Mouse (Mus musculus) frontal cortex, postnatal 14 days (tissue): ENCODE measurements around the gene Traip.
A peak's percentile ranks its signal among the peaks of the same experiment; 100 is the strongest.

Experiments used
- DNase-seq, 2 experiments: peaks; one replicate each; pipeline ENCODE4 v3.0.0; 2022; ENCODE audit warnings: low spot score in 2 of 2

Gene Traip

DNA sequence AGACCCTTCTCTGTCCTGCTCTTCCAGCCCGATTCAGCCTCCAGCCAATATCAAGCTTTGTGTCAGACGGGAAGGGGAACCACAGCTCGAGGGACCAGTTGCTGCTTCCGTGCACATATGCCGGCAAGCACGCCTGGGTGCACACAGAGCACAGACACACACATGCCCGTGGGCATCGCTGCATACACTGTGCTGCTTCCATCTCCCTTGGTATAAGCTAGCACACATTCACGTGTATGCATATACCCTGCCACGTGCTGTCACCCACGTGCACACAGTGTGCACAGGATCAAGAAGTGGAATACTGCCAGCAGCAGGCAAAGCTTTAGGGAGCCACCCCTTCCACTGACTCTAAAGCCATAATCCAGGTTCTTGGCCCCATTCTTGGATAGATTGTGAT is 15.8 kb upstream of the Traip start:
- peak in 1 of 2 experiments; percentile 35 for DNase-seq

DNA sequence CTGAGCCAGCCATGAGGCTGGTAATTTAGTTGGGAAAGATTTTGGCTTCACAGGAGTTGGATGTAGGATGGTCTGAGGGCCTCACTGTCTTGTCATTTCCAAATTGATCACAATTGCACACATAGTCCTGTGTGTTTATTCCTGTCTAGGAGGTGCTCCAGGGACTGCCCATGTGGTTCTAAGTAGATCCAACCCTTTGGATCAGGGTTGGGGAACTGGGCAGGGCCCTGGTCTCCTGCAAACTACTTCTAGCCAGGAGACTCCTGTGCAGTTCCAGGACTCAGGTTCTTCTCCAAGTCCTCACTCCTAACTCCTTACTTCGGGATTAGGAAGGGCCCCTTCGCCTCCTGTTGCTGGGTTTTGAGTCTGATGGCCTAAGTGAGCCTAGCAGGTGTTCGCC is 14.6 kb upstream of the Traip start, which contains the start of gene Camkv:
TSS of gene Camkv (plus strand) at position 301 of the 400 bp plus-strand sequence.
- DNase-seq: no peak

DNA sequence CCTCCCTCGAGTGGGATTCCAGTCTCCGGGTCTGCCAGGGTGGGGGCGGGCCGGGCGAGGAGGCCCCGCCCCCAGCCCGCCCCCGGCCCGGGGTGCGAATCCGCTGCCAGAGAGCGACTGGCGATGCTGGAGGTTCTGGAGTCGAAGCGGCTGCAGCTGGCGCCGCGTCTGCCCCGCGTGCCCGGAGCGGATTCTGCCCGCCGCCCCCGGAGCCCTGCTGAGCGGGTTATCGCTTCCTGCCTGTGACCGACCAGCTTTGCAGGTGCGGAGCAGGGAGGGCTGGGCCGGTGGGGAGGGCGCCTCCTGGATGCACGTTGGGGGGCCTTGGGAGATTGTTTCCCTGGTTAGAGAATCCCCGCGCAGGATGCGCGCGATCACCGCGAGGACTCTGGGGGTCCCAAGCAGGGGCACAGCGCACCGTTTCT is 14.1 kb upstream of the Traip start:
- DNase-seq: no peak

DNA sequence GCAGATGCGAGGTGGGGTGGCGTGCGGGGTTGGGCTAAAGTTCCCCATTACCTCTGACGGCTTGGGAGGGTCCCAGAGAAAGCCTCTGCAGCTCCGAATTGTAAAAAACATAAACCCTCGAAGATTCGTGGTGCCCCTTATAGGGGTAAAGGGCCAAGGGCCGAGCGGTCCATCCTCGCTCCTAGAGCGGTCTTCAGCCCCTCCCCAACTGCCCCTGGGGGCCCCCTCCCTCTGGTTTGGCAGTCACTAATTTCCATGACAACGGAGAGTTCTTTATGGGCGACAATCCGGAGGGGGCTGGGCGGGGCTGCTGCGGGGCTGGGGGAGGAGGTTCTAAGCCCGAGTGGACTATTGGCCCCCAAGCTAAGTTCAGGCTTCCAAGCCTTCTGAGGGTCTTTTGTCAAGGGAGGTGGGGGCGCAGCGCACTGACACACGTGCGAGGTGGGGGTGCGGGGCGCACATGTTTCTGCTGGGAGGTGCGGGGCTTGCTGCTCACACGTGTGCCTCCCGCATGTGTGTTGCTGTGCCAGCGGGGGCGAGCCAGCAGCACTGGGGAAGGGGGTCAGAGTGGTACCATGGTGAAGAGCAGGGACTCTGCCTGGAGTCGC is 13.6 kb upstream of the Traip start:
- peak; percentile 48 to 61 for DNase-seq

DNA sequence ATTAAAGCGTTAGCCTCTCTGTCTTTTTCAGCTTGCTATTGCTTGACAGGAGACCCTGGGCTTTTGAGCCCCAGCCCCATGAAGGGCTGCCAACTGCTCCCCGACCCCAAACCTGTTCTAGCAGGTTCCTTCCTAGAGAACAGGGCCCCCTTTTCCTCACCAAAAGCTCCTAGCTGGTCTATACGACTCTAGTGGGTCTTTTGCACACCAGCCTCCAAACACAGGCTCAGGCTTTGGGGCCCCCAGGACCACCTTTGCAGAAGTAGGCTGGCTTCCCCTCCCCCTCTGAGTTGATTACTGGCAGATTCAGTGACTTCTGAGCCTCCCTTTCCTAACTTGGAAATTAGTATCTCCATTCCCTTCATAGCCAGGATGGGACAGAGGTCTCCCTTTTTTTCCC is 13.1 kb upstream of the Traip start:
- DNase-seq: no peak

DNA sequence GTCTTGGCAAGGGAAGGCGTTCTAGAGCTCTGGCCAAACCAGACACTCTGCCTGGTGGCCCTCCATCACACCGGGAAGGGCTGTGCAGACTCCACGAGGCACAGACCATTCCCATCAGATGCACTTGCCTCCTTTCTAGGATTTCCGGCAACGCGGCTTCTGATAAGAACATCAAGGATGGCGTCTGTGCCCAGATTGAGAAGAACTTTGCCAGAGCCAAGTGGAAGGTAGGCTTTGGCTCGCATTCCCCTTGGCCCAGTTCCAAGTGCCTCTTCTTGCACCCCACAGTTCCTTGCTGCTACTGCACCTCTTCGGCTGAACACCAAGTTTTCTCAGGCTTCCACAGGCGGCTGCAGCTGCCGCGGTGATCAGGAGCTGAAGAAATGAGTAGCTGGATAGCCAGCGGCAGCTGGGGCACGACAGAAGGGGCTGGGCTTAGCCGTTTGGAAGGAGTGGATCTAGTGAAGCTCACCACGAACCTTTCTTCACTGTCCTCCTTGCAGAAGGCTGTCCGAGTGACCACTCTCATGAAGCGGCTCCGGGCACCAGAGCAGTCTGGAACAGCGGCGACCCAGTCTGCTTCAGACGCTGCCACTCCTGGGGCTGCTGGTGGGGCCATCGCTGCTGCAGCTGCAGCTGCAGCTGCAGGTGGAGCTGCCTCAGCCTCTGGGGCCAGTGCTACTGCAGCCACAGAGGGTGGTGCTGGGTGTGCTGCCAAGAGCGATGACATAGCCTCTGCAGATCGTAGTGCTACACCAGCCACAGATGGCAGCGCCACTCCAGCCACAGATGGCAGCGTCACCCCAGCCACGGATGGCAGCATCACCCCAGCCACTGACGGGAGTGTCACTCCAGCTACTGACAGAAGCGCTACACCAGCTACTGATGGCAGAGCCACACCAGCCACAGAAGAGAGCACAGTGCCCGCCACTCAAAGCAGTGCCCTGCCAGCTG is 2.4 kb upstream of the Traip start:
- DNase-seq: no peak

DNA sequence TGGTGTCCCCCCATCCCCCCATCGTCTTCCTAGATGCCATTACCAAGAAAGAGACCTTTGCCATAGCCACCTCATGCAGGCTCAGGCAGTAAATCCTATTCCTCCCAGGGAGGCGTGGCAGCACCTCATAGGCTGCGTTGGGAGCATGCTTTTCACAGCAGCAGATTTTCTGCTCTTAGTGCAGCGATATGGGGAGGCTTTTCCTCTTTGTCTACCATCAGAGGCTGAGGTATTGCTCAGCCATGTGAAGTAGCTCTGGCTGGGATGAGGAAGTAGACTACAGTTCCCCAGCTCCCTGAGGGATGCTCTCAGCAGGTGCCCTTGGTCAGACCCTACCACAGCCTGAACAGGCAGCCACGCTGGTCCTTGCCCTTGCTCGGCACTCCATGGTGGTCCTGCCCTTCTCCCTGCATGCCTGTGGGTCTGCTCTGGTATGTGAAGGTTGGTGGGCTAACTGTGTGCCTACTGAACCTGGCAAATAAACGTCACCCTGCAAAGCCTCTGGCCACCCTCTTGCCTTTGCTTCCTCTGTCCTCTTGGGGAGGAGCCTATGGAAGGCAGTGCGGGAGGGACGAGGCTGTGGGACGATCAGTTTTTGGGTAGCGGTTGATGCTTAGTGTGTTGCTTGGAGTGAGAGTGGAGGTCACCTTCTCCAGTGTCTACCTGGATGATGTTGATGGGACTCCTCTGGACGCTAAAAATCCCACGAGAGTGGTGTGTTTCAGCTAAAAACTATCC is 583 bp upstream of the Traip start:
- DNase-seq: no peak

DNA sequence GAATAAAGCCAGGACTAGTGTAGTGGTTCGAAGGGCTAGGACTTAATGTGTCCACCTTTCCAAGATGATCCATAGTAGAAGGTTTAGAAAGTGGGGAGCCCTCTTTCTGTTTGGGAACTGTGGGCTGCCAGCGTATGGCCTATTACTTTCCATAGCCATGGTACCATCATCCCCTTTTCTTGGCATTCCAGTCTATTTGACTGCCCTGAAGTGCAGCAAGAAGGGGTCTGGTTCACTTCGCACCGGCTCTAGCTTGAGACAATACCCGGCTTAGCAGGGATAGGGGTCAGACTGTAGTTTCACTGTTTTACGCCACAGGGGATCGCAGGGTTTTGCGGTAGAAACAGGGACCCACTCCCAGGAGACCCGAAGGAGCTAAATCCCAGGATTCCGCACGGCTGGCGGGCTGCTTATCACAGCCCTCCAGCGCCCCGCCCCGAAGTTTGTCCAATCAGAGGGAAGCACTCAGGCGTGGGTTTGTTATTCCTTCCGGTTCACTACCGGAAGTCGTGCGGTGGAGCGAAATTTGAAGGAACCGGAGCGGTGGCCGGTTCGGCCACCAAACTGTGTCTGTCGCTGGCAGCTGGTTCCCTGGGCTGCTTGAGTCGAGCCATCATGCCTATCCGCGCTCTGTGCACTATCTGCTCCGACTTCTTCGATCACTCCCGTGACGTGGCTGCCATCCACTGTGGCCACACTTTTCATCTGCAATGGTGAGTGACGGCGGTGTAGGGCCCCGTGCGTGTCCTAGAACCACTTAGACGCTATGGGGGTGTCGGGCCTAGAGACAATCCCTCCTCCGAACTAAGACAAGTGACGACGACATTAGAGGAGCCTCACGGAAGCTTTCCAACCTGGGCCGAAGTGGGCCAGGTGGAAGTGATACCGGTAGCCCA is 772 bp downstream of the Traip start:
- peak; percentile 85 to 90 for DNase-seq

DNA sequence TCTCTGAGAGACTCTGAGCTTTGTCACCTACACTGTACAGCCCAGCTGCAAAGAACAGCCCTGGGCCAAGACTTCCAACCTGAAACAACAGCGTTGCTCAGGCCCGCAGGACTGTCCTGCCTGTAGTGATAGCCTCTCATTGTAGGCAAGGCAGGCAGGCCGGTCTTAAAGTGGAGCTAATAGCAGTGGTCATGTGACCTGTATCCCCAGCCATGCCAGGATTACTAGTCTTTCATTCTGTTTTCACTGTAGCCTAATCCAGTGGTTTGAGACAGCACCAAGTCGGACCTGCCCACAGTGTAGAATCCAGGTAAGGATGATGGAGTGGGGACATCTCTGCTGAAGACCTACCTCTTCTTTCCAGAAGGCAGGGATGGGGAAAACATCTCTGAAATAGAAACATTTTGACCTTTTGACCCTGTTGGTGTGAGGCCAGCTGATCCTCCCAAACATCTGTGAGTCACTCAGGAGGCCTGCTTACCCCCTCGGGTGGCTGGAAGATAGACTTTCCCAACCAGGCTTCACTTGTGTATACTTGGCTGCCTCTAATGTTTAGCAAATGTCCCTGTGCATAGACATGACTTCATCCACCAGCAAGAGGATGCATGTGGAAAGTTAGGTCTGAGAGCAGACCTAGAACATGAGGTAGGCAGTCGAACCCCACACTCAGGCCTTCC is 5.8 kb downstream of the Traip start:
- no peak for DNase-seq

DNA sequence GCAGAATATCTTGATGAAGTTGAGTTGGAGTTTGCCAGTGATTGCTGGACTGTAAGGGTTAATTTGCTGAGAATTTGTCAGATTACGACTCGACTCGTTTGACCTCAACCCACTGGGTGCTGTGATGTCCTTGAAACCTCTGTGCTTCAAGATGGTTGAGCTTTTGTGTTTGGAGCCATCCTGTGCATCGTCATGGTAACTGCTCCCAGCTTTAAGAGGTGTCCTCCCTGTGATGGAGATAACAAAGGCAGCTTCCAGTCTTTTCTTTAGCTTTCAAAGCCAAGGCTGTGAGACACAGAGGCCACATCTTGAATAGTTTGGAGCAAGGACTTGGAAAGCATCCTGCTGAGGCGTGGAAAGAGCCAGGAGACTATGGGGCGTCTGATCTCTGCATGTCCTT is 7.2 kb downstream of the Traip start:
- DNase-seq: no peak

DNA sequence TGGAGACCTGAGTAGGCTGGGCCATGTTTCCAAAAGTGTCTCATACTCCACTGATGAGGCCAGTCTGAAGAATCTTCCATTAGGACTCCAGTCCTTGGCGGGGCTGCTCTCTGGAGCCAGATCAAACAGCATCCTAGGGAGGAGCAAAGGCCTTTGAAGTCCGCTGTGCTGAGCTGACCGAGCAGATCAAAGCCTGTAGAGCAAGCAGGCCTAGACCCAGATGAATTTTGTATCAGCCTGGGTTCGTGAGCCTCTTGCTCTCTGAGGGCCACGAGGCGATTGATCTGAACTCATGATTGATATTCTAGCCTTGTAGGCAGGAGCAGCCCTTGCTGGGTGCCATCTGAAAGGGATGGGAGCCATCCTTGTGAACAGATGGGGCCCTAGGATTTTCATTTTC is 10.0 kb downstream of the Traip start:
- DNase-seq: no peak

DNA sequence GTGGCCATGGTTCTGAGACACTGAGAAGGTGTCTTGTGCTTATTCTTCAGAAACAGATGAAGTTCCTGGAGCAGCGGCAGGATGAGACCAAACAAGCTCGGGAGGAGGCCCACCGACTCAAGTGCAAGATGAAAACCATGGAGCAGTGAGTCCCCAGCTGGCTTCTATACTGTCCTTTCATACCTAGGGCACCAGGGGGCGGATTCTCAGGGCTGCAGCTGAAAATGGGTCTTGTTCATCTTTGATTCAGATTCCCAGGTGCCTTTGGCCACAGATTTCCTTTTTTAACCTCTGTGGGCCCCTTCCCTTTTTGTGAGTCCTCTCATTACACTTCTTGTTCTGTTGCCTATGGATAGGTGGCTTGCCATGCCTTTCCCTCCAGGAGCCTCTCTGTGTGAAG is 11.0 kb downstream of the Traip start:
- DNase-seq: no peak

DNA sequence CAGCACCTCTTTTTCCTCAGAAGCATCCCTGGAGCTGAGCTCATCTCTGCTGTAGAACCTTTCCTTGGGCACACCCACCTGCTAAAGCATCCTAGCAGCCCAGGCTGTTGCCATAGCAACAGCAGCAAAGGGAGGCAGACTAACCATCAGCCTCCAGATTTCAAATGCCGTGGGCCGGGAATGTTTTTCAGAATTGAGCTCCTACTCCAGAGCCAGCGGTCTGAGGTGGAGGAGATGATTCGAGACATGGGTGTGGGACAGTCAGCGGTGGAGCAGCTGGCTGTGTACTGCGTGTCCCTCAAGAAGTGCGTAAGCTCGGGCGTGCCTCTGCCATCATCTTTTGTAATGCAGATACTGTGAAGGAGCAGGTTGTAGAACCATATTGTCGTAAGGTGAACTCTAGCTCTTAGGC is 11.4 kb downstream of the Traip start:
- peak; percentile 72 to 81 for DNase-seq

DNA sequence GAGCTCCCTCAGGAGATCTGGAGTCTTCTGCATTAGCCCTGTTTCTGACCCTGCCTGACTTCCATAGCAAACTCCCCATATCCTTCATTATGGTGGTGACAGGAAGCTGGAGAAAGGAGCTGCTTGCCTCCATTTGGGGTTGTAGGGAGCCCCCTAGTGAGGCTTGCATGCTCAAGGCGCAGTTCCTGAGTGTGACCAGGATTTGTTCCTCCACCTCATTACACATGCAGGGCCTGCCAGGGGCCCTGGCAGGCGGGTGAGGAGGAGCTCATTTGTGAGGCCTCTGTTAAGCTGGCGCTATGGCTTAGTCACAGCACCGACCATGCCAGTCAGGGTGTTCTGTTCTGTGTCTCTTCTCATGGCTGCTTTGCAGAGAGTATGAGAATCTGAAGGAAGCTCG is 11.9 kb downstream of the Traip start:
- DNase-seq: peak; percentile 62 to 73

DNA sequence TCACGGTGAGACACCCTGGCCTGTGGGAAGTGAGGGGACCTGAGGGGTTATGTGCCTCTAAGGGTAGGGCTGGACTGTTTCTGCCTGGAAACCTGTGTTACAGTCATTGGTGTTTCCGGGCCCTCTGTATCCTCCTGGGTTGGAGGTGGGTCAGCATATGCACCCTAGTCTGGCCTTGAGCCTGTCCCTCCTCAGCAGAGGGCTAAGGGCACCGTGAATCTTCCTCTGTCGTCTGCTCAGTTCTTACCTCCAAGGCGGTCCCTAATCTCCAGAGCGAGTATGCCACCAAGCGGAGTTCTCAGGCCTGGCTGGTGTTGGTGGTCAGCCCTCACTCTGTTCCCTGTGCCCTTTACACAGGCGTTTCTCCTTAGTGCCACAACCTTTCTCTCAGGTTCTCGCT is 13.0 kb downstream of the Traip start:
- DNase-seq: no peak

DNA sequence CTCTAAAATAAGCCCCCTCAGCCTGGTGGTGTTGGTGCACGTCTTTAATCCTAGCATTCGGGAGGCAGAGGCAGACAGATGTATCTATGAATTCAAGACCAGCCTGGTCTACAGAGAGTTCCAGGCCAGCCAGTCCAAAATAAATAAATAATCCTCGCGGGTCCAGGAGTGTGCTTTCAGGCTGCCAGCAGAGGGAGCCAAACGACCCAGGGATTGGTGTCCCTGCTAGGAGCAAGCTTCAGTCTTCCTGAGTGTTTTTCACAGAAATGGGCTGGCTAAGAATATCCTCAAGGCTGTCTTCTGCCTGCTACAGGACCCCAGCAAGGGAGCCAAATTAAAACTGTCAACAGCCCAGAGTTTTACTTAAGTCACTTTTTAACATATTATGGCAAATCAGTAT is 13.8 kb downstream of the Traip start:
- peak in 1 of 2 experiments; percentile 66 for DNase-seq

DNA sequence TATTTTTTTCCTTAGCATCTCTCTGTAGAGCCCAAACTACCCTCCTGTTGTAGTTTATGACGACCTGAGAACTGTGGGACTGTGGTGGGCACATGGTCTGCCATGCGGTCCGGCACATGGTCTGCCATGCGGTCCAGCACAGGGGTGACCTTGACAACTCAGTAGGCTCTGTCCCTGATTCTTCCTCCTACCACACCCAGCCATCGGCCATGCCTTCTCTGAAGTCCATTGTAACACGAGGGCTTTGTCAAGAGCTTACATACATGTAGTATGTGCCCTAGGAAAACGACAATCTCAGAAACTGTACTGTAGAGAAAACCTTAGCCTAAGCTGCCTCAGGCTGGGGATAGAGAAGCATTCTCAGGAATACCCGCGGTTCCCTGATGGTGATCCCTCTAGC is 14.7 kb downstream of the Traip start:
- no peak for DNase-seq

DNA sequence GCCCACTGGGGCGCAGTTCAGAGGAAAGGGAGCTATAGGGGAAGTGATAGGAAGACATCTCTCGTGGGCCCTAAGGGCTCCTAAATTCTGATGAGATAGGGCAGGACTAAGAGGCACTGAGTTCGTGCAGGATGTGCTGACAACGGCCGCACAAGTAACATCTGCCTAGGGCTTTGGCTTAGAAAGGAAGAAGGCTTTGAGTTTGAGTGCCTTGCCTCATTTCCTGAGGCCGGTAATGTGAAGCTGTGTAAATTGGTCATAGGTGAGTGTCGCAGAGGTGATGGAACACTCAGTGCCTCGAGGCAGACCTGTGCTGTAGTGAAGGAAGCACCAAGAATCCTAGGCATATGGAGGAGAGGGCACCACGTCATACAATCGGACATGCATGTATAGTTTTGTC is 16.7 kb downstream of the Traip start:
- DNase-seq: no peak

DNA sequence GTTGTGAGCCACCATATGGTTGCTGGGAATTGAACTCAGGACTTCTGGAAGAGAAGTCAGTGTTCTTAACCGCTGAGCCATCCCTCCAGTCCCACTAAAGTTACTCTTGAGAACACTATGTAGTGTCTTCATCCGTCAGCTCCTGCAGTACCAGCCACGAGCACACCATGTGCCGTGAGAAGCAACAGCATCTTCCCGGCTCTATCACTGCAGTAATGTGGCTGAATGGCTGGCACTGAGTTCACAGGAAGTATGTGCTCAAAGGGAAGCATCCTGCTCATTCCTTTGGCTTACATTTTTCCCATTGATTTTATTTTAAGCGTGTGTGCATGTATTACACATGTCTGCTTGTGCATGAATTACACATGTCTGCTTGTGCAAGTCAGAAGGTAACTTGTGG is 17.5 kb downstream of the Traip start:
- no peak for DNase-seq

DNA sequence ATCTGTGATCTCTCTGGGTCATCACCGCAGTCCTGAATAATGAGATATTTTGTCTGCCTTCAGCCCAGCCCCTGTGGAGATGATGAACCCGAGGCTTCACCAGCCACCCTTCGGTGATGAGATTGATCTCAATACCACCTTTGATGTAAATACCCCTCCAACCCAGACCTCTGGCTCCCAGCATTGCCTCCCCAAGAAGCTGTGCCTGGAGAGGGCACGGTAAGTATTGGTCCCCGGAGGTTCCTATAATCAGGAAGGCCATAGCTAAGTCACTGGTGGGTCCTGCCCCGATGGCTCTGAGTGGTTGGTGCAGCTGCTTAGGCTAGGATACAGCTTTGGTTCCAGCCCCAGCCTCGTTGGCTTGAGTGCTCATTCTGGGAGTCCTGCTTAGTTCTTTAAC is 18.6 kb downstream of the Traip start:
- DNase-seq: no peak

DNA sequence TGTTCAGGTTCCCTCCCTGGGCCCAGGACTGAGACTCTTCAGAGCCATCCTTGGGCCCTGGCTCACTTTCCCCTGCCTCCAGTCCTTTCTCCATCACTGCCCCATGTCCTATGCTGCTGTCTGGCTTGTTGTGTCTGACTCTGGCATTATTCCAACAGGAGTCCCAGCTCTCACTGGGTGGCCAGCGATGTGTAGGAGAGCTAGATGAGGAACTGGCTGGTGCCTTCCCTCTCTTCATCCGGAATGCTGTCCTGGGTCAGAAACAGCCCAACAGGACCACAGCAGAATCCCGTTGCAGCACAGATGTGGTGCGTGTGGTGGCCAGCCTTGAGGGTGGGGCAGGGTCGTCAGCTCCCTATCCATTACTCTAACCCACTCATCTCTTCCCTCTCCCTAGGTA is 20.4 kb downstream of the Traip start:
- no peak for DNase-seq
